Mouse (Mus musculus): ENCODE data around the gene Gm9611. TPM values are rescaled to one million over a fixed set of nuclear protein-coding genes. Genes with fewer than 3 reads are reported as not detected.
"Not testable (repeated sequence)": the region's sequence is repeated elsewhere in the genome, so short reads cannot be mapped to it uniquely, and the experiment has no call there.

The Gm9611 gene
- not detected in 2 replicates for polyA plus RNA-seq (2016; fragmentation: Nextera tagmentation; extraction: Ambion mirVana)

DNA sequence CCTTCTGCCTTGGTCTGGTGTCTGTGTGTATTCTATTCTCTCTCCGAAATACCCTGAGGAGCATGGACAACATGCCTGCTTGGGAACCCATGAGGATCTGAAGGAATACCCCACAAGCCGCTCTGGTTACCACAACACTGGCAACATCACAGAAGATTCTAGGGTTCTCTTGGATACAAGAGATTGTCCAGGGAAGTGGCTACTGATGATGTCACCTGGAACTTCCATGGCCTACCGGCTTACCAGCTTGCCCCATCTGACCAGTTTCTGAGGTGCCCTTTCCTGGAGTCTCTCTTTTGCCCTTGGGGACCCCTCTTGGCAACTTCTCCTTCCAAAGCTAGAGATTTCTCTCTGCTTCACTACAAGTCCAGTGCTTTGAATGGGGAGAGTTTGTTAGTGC, at the start of gene Gm9611:
Gene Gm9611, minus strand, starts transcription at position 101 of the 400 bp plus-strand sequence.
- H3K4me3 ChIP-seq; H3K4me1 ChIP-seq; DNase-seq (ENCODE audit: low spot score); H3K9me3 ChIP-seq (replicated peaks); H3K27me3 ChIP-seq (ENCODE audit: low read depth, poor library complexity, severe bottlenecking); H3K36me3 ChIP-seq; H3K27ac ChIP-seq: not testable (repeated sequence)
- WGBS = no CpG with 5 or more reads among the region's 3 CpGs

DNA sequence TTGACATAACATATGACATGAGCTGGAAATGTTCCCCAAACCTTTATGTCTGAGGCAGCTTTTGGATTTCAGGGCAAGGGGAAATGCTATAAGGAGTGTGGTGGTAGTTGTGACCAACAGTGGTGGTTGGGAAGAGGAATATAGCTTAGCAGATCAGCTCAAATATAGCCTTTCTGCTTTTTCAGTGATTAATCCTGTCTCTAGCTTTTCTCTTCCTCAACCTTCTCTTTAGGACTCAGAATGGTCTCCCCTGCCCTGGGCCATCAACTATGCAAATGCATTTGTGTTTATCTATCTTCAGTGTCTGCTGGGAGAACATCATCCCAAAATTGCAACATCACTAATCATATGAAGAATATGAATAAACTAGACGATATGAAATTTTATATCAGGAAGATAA, 12.8 kb upstream of the Gm9611 start, which contains the start of gene Gm7995:
Gene Gm7995, plus strand, starts transcription at position 301 of the 400 bp plus-strand sequence.
- not testable (repeated sequence) for DNase-seq (ENCODE audit: low spot score)

DNA sequence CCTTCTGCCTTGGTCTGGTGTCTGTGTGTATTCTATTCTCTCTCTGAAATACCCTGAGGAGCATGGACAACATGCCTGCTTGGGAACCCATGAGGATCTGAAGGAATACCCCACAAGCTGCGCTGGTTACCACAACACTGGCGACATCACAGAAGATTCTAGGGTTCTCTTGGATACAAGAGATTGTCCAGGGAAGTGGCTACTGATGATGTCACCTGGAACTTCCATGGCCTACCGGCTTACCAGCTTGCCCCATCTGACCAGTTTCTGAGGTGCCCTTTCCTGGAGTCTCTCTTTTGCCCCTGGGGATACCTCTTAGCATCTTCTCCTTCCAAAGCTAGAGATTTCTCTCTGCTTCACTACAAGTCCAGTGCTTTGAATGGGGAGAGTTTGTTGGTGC, 37.2 kb downstream of the Gm9611 start, which contains the start of gene Gm17026:
Gene Gm17026, minus strand, starts transcription at position 101 of the 400 bp plus-strand sequence.
- H3K36me3 ChIP-seq; H3K27ac ChIP-seq; H3K4me1 ChIP-seq; DNase-seq (ENCODE audit: low spot score); H3K9me3 ChIP-seq (replicated peaks); H3K4me3 ChIP-seq; H3K27me3 ChIP-seq (ENCODE audit: low read depth, poor library complexity, severe bottlenecking): not testable (repeated sequence)
- WGBS = 100% methylated on average over 1 of the region's 3 CpGs

More for the DNA sequence above, 12.8 kb upstream of the Gm9611 start, which contains the start of gene Gm7995:
- not testable (repeated sequence) for H3K27ac ChIP-seq; H3K4me3 ChIP-seq; H3K36me3 ChIP-seq; H3K4me1 ChIP-seq; H3K9me3 ChIP-seq (replicated peaks); H3K27me3 ChIP-seq (ENCODE audit: low read depth, poor library complexity, severe bottlenecking)
- no CpG with 5 or more reads among the region's 1 CpGs for WGBS

Small RNAs within 50 kb of the gene (microRNA-seq; reads per million reads assigned to microRNA genes)
- gene Gm25208 = not detected
- not detected for gene Gm25892

Other genes with a start within 250 kb of the Gm9611 start
- not detected in 2 replicates for gene Gm7951, start 180.0 kb downstream of the Gm9611 start, polyA plus RNA-seq (2016; fragmentation: Nextera tagmentation; extraction: Ambion mirVana)
- gene Gm17027, start 134.7 kb downstream of the Gm9611 start, polyA plus RNA-seq (2016; fragmentation: Nextera tagmentation; extraction: Ambion mirVana) = not detected in 2 replicates
- not detected in 2 replicates for gene Gm3573, start 106.6 kb downstream of the Gm9611 start, polyA plus RNA-seq (2016; fragmentation: Nextera tagmentation; extraction: Ambion mirVana)
- not detected in 2 replicates for gene Gm17026, start 37.3 kb downstream of the Gm9611 start, polyA plus RNA-seq (2016; fragmentation: Nextera tagmentation; extraction: Ambion mirVana)
- gene Gm7995, start 12.9 kb upstream of the Gm9611 start, polyA plus RNA-seq (2016; fragmentation: Nextera tagmentation; extraction: Ambion mirVana) = not detected in 2 replicates
- gene Gm8005, start 142.3 kb upstream of the Gm9611 start, polyA plus RNA-seq (2016; fragmentation: Nextera tagmentation; extraction: Ambion mirVana) = not detected in 2 replicates
- gene Gm8011, start 166.5 kb upstream of the Gm9611 start, polyA plus RNA-seq (2016; fragmentation: Nextera tagmentation; extraction: Ambion mirVana) = not detected in 2 replicates
- not detected in 2 replicates for gene Gm8020, start 205.0 kb upstream of the Gm9611 start, polyA plus RNA-seq (2016; fragmentation: Nextera tagmentation; extraction: Ambion mirVana)
- not detected in 2 replicates for gene Gm8024, start 226.9 kb upstream of the Gm9611 start, polyA plus RNA-seq (2016; fragmentation: Nextera tagmentation; extraction: Ambion mirVana)